Mouse (Mus musculus) mature B cell (primary cell): ENCODE data around the gene Rptor.
"Not testable (repeated sequence)": the region's sequence is repeated elsewhere in the genome, so short reads cannot be mapped to it uniquely, and the experiment has no call there.

Experiments
- in situ Hi-C: fragments of 300-500 bp; cut with MboI; formaldehyde crosslinking; loops from 2 replicates; pipeline ENCODE4 v1.14.3; 2019

Gene Rptor

GRCm38 (mm10) chr11:119650456-119650855, 47.8 kb downstream of the Rptor start:
- in situ Hi-C loops: no loop called here

- in situ Hi-C loops: no loop called here
These were observed 50.6 kb downstream of the Rptor start for GRCm38 (mm10) chr11:119653336-119653735.

- in situ Hi-C loops: no loop called here
These were observed 54.8 kb downstream of the Rptor start for GRCm38 (mm10) chr11:119657534-119657933.

GRCm38 (mm10) chr11:119659296-119659695, 56.6 kb downstream of the Rptor start:
- in situ Hi-C loops: no loop called here

- in situ Hi-C loops: not testable (repeated sequence)
These were observed 58.8 kb downstream of the Rptor start for GRCm38 (mm10) chr11:119661479-119661878.

- in situ Hi-C loops: no loop called here
These were observed 61.2 kb downstream of the Rptor start for GRCm38 (mm10) chr11:119663876-119664275.

GRCm38 (mm10) chr11:119664678-119665307, 62.1 kb downstream of the Rptor start:
- in situ Hi-C loops: no loop called here

GRCm38 (mm10) chr11:119665308-119665702, 62.6 kb downstream of the Rptor start:
- in situ Hi-C loops: no loop called here

GRCm38 (mm10) chr11:119666567-119667108, 63.9 kb downstream of the Rptor start:
- in situ Hi-C loops: no loop called here

- in situ Hi-C loops: no loop called here
These were observed 68.3 kb downstream of the Rptor start for GRCm38 (mm10) chr11:119670690-119671666.

- in situ Hi-C loops: no loop called here
These were observed 69.3 kb downstream of the Rptor start for GRCm38 (mm10) chr11:119672041-119672440.

GRCm38 (mm10) chr11:119672775-119673174, 70.1 kb downstream of the Rptor start:
- in situ Hi-C loops: no loop called here

GRCm38 (mm10) chr11:119674835-119675234, 72.1 kb downstream of the Rptor start:
- in situ Hi-C loops: no loop called here

GRCm38 (mm10) chr11:119675546-119675945, 72.8 kb downstream of the Rptor start:
- in situ Hi-C loops: no loop called here

GRCm38 (mm10) chr11:119676751-119677411, 74.2 kb downstream of the Rptor start:
- in situ Hi-C loops: no loop called here

GRCm38 (mm10) chr11:119678427-119678826, 75.7 kb downstream of the Rptor start:
- in situ Hi-C loops: no loop called here

- in situ Hi-C loops: no loop called here
These were observed 78.0 kb downstream of the Rptor start for GRCm38 (mm10) chr11:119680735-119681134.

- in situ Hi-C loops: no loop called here
These were observed 79.6 kb downstream of the Rptor start for GRCm38 (mm10) chr11:119682285-119682684.

- in situ Hi-C loops: no loop called here
These were observed 81.1 kb downstream of the Rptor start for GRCm38 (mm10) chr11:119683796-119684195.

GRCm38 (mm10) chr11:119685477-119685876, 82.8 kb downstream of the Rptor start:
- in situ Hi-C loops: no loop called here

- in situ Hi-C loops: no loop called here
These were observed 83.4 kb downstream of the Rptor start for GRCm38 (mm10) chr11:119685910-119686659.
